Mouse (Mus musculus) kidney, postnatal 14 days (tissue): ENCODE measurements around the gene Dusp19.
A peak's percentile ranks its signal among the peaks of the same experiment; 100 is the strongest.

Experiments used
- DNase-seq: peaks from one replicate; pipeline ENCODE4 v3.0.0; 2022; ENCODE audit warnings: mixed read lengths

Dusp19 gene

DNA sequence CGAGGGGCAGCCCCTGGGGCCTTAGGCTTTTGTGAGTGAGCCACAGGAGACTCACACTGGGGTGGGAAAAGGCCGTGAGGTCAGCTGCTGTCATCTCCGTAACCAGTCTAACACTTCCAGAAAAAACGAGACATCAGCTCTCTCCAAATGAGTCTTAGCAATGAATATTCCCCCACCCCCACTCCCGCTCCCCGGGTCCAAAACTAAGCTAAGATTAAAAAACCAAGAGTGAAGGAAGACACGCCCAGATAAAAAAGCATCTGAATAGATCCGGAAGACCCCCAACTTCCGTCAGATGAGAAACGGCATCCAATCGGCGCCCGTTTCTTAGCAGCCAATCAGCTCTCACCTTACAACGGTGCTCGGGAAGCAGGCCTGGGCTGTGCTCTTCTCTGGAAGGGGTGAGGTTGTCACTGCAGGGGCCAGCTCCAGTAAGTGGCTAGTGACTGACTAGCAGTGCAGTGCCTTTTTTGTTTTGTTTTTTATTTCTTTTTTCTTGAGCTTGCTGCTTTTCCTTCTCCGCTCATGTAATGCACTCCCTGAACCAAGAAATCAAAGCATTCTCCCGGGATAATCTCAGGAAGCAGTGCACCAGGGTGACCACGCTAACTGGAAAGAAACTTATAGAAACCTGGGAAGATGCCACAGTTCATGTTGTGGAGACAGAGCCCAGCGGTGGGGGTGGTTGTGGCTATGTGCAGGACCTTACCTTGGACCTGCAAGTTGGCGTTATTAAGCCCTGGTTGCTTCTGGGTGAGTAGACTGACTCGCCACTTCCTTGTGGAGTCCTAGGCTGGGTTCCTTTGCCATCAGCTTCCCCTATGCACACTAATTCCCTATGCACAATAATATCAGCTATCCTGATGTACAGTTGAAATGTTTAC lies at the start of gene Dusp19, which contains the start of gene Nup35:
TSS of gene Dusp19 (plus strand) at position 192 of the 884 bp plus-strand sequence.
TSS of gene Nup35 (plus strand) at position 383 of the 884 bp plus-strand sequence.
- peak; percentile 95 for DNase-seq

DNA sequence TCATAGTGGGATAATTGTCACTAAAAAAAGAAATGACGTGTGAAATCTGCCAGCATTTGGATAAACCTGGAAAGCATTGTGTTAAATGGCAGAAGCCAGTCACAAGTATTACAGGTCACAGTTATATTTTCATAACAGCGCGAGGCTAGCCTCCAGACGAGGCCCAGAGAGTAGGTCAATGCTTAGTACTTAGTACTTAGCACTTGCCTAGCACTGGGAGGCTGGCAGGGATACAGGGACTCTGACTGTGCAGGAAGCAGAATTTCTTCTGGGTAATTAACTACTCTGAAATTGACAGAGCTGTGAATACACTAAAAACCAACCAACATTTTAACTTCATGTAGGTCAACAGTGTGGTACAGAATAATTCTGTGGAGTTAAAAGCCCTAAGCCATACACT lies 49.4 kb upstream of the Dusp19 start:
- DNase-seq, result no peak

DNA sequence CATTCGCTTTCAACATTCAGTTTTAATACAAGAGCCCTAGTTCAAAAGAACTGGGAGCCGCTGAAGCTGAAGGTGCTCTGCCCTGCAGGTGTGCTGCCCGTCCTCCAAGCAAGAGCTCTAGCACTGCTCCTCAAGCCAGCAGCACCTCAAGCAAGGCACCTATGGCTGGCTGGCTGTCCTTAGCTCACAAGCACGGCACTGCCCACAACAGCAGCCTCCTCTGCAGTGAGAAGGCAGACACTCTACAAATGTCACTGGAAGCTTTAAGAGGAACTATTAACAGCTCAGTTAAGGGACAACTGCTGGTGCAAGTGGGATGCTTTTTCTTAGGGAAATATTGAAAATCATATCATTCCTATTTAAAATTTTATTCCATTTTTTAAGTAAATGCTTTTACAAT lies 46.2 kb upstream of the Dusp19 start:
- DNase-seq, result no peak

DNA sequence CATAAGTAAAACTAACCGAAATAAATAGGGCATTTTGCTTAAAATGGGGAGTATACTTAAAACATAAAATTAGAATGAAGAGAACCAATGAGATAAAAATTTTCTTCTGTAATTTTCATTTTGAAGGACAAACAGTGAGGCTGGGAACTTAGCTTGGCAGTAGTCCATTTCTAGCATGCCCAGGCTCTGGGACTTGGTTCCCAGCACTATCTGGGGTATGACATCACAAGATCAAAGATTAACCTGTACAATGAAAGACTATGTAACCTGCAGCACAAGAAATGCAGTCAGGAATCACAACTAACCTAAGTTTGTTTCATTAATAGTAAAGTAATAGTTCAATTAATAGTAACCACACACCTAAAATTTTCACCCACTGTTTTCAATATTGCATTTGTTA lies 39.6 kb upstream of the Dusp19 start:
- DNase-seq, result no peak

DNA sequence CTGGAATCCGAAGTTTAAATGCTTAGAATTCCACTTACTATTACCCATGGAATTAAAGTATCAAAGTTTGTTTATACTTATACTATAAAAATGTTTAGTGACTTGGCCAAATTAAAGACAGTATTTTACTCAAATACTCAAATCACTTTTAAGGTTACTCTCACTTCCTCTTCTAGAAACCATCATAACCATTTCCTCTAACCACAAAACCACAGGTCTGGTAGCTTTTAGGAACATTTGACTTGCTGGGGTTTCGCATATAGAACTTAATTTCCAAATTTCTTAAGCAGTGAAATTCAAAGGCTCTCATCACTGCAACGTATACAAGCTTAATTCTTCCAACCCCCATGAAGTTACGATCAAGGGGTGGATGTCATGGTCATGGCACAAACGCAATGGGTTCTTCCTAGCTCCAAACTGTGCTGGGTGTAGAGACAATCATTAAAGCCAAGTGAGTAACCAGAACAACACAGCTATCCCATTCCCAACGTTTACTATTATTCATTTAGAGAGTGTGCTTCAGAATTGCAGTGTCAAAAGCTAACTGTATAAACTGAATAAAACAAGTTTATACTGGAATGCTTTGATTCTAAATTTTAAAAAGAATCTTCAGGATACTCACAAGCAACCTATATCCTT lies 37.5 kb upstream of the Dusp19 start:
- DNase-seq, result no peak

DNA sequence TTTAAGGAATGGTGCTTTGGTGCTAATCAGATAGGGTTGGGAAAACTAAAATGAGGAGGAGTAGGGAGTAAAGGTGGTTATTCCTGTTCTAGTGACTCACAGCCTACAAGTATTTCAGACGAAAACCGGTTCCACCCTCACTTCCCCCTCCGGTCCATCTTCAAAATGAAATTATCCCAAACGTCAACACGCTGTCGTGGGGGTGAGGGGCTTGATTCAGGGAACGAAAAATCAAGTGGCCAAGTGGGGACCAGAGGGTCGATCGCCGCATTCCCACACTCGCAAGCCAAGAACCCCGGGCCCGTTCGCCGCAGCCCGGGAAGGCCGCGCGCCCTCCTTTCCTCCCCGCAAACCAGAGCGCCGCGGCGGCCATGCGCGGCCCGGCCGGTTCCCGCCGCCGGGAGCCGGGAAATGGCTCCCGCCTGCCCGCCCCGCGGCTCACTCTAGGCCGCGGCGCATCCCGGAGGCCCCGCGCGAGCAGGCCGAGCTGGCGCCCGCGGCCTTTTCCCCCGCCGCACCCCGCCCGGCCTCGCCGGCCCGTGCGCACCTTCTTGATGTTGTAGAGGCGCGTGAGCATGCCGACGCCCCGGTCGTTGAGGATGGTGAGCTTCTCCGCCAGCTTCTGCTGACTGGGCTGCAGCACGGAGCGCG lies 36.4 kb upstream of the Dusp19 start:
- DNase-seq, result no peak

DNA sequence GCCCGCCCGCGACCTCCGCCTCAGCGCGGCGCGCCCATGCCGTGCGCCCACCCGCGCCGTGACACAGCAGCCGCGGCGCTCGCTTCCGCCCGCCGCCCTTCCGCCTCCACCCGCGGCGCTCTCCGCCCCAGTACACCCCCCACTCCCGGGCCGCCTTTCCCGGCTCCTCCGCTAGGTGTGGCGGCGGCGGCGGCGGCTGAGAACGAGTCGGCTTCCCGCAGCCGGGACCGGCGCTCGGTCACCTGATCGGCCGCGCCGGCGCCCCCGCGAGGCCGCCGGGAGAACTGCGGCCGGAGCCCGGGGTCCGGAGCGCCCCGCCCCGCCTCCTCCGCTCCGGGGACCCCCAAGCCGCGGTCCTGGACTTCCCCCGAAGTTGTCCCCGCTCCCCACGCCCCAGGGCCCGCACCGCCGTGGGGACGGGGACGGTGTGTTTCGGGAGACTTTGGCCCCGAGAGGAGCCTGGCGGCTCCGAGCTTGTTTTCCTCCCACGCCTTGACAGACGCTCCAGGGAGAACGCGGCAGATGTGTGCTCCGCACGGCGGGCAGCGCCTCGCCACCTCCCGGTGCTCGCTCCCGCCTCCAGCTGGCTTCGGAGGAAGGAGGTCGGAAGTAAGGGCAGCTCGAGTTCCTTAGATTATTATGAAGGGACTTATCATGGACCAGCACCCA lies 35.7 kb upstream of the Dusp19 start, which contains the start of gene Nckap1:
TSS of gene Nckap1 (minus strand) at position 338 of the 669 bp plus-strand sequence.
- DNase-seq, result peak; percentile 94

DNA sequence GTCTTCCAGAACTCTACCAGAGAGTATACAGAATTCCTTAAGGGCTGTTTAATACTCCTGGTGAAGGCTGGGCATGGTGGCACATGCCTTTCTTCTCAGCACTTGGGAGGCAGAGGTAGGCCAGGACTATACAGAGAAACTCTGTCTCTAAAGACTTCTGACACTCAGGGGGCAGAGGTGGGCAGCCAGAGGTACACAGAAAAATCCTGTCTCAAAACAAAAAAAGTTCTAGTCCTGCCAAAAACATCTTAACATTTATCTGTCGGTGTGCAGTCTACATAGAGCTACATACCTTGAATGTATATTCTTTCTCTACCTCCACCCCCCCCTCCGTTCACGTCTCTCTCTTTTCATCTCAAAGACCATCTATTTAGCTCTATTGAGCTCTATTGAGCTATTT lies 34.5 kb upstream of the Dusp19 start:
- DNase-seq, result no peak

DNA sequence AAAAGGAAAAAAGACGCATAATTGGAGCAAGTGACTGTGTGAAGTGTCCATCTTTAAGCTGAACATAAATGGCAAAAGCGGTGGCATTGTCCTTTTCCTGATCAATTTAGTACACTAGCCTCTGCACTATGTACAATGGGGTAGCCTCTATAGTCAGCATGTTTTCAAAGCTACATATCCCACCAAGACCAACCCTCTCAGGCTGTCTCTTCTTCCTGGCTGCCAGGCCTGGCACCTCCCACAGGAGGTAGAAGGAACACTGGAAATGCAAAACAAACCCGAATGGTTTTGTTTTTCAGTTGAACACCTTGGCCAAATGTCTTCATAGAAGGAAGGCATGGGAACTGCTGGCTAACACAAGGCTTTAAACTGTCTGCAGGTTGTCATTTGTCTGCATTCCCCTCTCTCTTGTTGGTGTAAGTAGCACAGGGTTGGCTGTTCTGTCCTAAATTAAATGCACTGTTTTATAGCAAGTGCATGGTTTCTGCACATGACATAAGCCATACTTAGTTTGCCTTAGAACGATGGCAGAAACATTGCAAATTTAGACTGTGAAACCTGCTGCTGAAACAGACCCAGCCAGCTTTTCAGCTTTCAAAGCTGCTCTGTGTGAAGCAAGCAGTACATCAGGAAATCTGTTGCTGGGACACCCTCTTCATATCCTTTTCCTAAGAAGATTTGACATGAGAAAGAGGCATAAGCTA lies 22.5 kb upstream of the Dusp19 start:
- DNase-seq, result no peak

DNA sequence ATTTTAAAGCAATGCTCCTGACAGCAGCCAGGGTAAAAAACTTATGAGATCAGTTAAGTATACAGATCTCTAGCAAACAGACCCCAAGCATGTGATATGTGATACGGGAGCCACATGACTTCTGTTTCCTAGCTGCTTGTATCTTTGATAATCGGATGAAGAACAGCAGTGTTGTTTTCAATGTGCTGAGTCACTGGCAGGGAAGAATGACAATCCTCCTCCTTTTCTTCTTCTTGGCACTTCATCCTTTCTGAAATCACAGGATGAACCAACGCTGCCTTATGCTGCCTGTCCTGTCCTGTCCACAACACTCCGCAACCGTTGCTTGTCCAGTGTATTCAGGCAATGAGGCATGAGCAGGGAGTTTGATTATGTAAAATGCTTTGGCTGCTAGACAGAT lies 19.9 kb upstream of the Dusp19 start:
- DNase-seq, result no peak

DNA sequence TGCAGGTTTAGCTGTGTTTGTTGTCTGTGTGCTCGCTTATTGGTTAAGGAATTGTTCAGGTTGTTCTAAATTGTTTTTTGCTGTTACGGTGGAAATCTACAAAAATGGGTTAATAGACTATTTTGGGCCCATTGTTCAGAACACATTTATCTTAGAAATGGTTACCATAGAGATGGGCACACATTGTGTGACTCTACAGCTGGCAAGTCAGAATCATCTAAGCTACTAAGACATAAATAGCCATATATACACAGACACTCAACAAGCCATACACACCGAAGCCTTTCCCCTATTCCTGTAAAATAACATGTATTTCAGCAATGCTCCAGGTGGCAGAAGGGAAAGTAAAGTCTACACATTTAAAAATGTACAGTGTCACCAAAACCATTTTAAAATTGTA lies 17.0 kb upstream of the Dusp19 start:
- DNase-seq, result no peak

DNA sequence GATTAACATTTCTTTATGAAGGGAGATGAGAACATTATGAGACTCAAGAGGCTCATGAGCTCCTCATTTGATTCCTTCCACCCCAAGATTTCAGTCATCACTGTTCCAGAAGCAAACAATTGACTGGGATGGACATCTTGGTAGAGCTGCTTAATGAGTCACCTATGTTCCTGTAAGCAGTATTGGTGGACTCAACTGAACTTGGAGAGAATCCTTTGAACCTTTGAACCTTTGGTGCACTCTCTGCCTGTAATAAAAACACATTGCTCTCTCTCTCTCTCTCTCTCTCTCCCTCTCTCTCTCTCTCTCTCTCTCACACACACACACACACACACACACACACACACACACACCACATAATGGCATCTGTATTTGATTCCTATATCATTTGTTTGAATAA lies 16.2 kb upstream of the Dusp19 start:
- DNase-seq, result no peak

DNA sequence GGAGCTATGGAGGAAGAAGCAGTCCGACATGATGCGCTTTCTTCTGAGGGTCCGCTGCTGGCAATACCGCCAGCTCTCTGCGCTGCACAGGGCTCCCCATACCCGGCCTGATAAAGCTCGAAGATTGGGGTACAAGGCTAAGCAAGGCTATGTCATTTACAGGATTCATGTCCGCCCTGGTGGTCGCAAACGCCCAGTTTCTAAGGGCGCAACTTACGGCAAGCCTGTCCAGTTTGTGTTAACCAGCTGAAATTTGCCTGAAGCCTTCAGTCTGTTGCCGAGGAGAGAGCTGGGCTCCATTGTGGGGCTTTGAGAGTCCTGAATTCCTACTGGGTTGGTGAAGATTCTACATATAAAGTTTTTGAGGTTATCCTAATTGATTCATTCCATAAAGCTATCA lies 14.1 kb upstream of the Dusp19 start:
- DNase-seq, result no peak

DNA sequence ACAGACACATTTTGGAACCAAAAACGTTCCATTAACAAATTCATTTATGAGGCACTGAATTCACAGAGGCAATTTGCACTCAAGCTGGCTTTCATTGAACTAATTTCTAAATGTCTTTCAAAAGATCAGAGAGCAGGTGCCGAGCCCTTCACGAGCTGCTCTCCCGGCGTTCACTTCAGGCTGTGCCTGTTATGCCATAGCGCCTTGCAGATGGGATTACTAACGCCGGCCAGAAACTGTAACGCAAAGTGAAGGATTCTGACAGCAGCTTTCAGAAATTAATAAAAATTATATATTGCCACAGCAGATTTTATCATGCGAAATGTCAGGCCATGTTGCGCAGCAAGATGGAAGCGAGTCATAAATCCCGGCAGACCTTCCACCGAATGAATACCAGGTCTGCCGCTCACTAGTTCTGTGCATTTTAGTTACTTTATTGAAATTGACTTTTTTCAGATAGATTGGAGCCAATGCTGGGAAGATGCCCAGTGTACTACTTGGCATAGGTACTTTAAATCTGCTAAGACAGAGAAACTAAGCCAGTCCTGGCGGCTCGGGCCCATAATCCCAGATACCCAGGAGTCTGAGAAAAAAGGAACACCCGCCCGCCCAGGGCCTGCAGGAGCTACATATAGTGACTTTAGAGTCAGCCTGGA lies 12.9 kb upstream of the Dusp19 start:
- DNase-seq, result no peak

DNA sequence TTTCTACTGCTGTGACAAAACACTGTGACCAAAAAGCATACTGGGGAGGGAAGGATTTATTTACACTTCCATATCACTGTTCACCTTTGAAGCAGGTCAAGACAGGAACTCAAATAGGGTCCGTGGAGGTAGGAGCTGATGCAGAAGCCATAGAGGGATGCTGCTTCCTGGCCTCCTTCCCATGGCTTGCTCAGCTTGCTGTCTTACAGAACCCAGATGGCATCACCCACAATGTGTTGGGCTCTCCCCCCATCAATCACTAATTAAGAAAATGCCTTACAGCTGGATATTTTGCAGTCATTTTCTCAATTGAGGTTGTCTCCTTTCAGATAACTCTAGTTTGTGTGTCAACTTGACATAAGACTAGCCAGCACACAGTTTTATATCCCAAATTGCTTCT lies 4.6 kb upstream of the Dusp19 start:
- DNase-seq, result no peak

DNA sequence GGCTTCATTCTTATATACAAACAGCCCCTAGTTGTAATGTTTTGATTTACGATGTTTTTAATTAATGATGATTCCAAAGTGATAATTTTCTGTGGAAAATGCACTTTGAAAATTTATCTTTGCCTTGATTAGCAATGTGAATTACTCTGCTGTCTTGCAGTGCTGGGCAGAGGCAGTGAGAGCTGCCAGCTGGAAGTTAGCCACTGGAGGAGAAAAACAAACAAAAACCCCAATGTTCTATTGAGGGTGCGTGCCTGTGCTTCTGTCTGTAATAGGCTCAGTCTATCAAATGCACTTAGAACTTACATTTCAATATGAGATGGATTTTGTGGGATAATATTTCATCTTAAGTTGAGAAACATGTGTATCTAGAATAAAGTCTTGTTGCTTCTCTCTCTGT lies 4.0 kb upstream of the Dusp19 start:
- DNase-seq, result no peak

DNA sequence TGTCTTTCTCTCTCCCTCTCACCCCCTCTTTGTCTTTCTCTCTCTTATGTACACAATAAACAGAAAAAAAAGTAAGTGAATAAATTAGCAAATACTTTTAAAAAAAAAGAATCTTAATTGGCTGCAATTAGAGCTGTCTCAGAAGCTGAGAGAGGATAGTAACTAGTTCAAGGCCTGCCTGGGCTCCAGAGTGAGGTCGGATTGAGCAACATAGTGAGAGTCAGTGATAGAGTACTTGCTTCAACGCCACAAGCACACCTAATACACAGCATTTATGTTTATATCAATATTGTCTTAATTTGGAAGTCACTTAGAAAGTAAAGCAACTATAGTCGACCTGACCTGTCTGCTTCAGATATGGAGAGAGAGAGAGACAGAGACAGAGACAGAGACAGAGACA lies 2.1 kb downstream of the Dusp19 start:
- DNase-seq, result no peak

DNA sequence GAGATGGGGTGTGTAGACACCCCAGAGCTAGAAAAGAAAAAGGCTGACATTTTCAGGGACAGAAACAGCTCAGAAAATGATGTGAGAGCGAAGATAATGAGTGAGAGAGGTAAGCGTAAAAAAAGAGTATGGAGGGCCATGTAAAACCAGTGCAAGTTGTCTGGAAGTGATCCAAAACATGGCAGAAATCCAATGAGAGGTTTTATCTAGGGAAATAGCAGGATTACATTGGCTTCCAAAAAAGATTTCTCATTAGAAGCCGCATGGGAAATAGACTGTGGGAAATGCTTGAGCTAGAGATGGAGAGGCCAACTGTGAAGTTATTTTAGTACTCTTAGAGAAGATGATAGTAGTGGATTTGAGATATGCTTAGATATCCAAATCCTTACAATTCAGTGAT lies 5.1 kb downstream of the Dusp19 start:
- no peak for DNase-seq

DNA sequence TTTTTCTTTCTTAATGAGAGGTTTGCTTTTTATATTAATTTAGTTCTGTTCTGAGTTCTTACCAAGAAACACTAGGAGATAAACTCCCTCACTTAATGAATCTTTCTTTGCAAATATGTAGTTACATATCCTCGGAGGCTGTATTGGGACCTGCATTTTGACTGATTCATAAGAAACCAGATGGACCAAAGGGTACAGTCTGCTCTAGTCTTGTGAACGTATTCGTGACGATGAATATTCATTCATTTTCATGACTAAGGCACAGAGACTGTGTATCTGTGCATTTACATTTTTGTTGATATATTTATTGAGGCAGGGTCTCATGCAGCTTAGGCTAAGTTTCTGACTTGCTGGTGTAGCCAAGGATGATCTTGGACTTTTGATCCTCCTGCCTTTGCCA lies 7.7 kb downstream of the Dusp19 start:
- DNase-seq, result no peak

DNA sequence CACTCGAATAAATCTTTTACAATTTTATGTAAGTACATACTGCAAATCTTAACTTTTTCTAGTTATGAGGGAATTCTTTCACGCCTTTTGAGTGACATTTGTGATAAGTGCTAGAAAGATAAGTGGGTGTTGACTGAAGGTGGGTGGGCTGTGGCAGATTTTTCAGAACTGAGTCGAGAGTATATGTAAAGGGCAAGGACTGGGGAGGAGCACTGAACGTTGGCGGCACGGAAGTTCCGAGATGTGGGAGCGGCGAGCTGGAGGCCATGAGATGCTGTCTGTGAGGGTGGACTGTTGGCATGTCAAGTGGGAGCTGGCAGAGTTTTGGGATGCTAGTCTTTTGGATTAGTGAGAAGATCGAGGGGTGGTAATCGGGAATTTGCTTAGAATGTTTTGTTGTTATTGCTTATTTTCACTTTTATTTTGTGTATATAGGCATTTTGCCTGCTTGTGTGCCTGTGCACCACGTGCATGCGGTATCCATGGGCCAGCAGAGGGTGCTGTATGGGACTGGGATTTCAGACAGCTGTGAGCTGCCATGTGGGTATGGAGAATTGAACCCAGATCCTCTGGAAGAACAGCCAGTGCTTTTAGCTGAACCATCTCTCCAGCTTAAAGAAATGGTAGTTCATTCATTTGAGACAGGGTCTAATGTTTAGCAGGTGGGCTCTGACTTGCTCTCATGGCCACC lies 15.6 kb downstream of the Dusp19 start:
- no peak for DNase-seq
